Mouse (Mus musculus): ENCODE measurements around the gene Prkd1. TPM values are rescaled to one million over a fixed set of nuclear protein-coding genes. Genes with fewer than 3 reads are reported as not detected.
A peak's percentile ranks its signal among the peaks of the same experiment; 100 is the strongest.

Prkd1 gene
- total and polyA plus RNA-seq, 2 experiments from 2014 or later = 2.0 to 5.3 TPM

- ATAC-seq = no peak
- no peaks in the 10 kb centered on the region for H3K36me3 ChIP-seq (ENCODE audit: insufficient read depth, low read length)
- no peak overlapping the region for H3K9ac ChIP-seq (replicated peaks; ENCODE audit: low read length)
- no peak overlapping the region for H3K4me3 ChIP-seq (ENCODE audit: low read length)
- no peak overlapping the region for H3K27ac ChIP-seq
- H3K27me3 ChIP-seq (ENCODE audit: insufficient read depth, low read length) = no peaks in the 10 kb centered on the region
- peak; percentile 23; the same call in 1 of the 2 replicates for TF ChIP-seq CTCF (IDR thresholded peaks at IDR 0.05; ENCODE audit: low read depth)
- WGBS = 48% methylated on average over 2 of the region's 2 CpGs
- H3K4me2 ChIP-seq (ENCODE audit: low read depth, low read length) = no peak overlapping the region
- no peak for DNase-seq (ENCODE audit: low spot score)
- H3K4me1 ChIP-seq (ENCODE audit: insufficient read depth, low read length) = no peaks in the 10 kb centered on the region
- H3K9me3 ChIP-seq (ENCODE audit: low read length) = no peaks in the 10 kb centered on the region
Measured at GRCm38 (mm10) chr12:50296067-50296466, 352.8 kb downstream of the Prkd1 start.

GRCm38 (mm10) chr12:50295549-50295948, 353.3 kb downstream of the Prkd1 start:
- H3K9ac ChIP-seq (replicated peaks; ENCODE audit: low read length) = no peak overlapping the region
- TF ChIP-seq CTCF (IDR thresholded peaks at IDR 0.05; ENCODE audit: low read depth) = no peak
- no peak overlapping the region for H3K4me2 ChIP-seq (ENCODE audit: low read depth, low read length)
- DNase-seq (ENCODE audit: low spot score) = peak; percentile 52
- no peaks in the 10 kb centered on the region for H3K36me3 ChIP-seq (ENCODE audit: insufficient read depth, low read length)
- H3K27ac ChIP-seq = no peak overlapping the region
- no peaks in the 10 kb centered on the region for H3K27me3 ChIP-seq (ENCODE audit: insufficient read depth, low read length)
- no peak overlapping the region for H3K4me3 ChIP-seq (ENCODE audit: low read length)
- H3K9me3 ChIP-seq (ENCODE audit: low read length) = no peaks in the 10 kb centered on the region
- peak; percentile 38; the same call in 1 of the 2 replicates for ATAC-seq
- no peaks in the 10 kb centered on the region for H3K4me1 ChIP-seq (ENCODE audit: insufficient read depth, low read length)
- 9% methylated on average over 2 of the region's 2 CpGs for WGBS

GRCm38 (mm10) chr12:50292834-50293233, 356.1 kb downstream of the Prkd1 start:
- no peak overlapping the region for H3K4me2 ChIP-seq (ENCODE audit: low read depth, low read length)
- DNase-seq (ENCODE audit: low spot score) (peak; percentile 13), ATAC-seq (no peak)
- H3K4me3 ChIP-seq (ENCODE audit: low read length) = no peak overlapping the region
- H3K36me3 ChIP-seq (ENCODE audit: insufficient read depth, low read length) = no peaks in the 10 kb centered on the region
- no peak overlapping the region for H3K9ac ChIP-seq (replicated peaks; ENCODE audit: low read length)
- TF ChIP-seq CTCF (IDR thresholded peaks at IDR 0.05; ENCODE audit: low read depth) = peak; percentile 21; the same call in 1 of the 2 replicates
- H3K27me3 ChIP-seq (ENCODE audit: insufficient read depth, low read length) = no peaks in the 10 kb centered on the region
- no peak overlapping the region for H3K27ac ChIP-seq
- H3K4me1 ChIP-seq (ENCODE audit: insufficient read depth, low read length) = no peaks in the 10 kb centered on the region
- H3K9me3 ChIP-seq (ENCODE audit: low read length) = no peaks in the 10 kb centered on the region
- 78% methylated on average over 3 of the region's 3 CpGs for WGBS
